In the genomic region with DNA sequence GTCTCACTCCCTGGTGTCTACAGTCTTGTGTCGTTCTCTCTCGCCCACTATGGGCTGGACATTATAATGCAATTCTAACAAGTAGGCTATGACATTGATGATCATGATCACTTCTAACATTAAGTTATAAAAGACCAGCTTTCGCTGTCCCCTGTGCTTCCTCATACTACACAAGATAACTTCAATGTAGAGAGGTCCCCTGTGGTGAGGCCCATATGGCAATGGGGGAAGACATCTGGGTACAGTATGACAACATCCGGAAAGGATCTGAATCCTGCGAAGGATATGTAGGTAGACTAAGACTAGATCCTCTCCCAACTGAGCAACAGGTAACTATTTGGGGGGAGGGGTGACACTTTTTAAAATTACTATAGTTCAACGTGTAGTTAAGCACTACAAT, we compare ENCODE assay signal across 26 mouse cellular contexts.
"Had no signal": no experiment of that assay in that cellular context is flagged by ENCODE, and none has a peak within 500 bp of the region (broad histone marks: within the 10 kb centered on the region; RNA-seq: fewer than 3 reads in every experiment).

No protein-coding gene starts in this region.

- DNase-seq: heart, postnatal 10 days; heart, postnatal 14 days; heart, postnatal 36 days; heart, postnatal 4 days; kidney, adult 11 months; kidney, adult 18-20 months; kidney, adult 9 months; kidney, postnatal 10 days; kidney, postnatal 25 days; kidney, postnatal 36 days; kidney, postnatal 4 days; layer of hippocampus, adult 9-11 months; layer of hippocampus, postnatal 36 days had no signal

- H3K4me3 ChIP-seq: heart, embryonic 13.5 days; heart, embryonic 15.5 days; hindbrain, embryonic 10.5 days; hindbrain, embryonic 12.5 days; hindbrain, embryonic 13.5 days; hindbrain, embryonic 15.5 days; intestine, embryonic 15.5 days; kidney, embryonic 15.5 days; layer of hippocampus, adult 2 months; left cerebral cortex, adult 2 months had no signal

- H3K27ac ChIP-seq: heart, embryonic 13.5 days; heart, embryonic 15.5 days; hindbrain, embryonic 10.5 days; hindbrain, embryonic 12.5 days; hindbrain, embryonic 13.5 days; hindbrain, embryonic 14.5 days; hindbrain, embryonic 15.5 days; hindbrain, postnatal 0 days; intestine, embryonic 15.5 days; kidney, embryonic 15.5 days; kidney, postnatal 0 days; layer of hippocampus, adult 2 months; left cerebral cortex, adult 2 months had no signal

- H3K27me3 ChIP-seq: heart, embryonic 13.5 days; heart, embryonic 15.5 days; hindbrain, embryonic 12.5 days; hindbrain, embryonic 13.5 days; hindbrain, embryonic 15.5 days; intestine, embryonic 15.5 days; kidney, embryonic 15.5 days had no signal

- H3K4me1 ChIP-seq: intestine, embryonic 15.5 days had no signal
